Mouse (Mus musculus) cerebellum, adult 9-11 months (tissue): ENCODE measurements around the gene Plekhg1.

Source experiments
- DNase-seq: peaks from one replicate; pipeline ENCODE4 v3.0.0; 2022

The Plekhg1 gene

GRCm38 (mm10) chr10:3740148-3740503 lies at the start of gene Plekhg1:
Plekhg1 (plus strand) TSS chr10:3740364.
- DNase-seq, result peak; percentile 43

- no peak for DNase-seq
Observed at GRCm38 (mm10) chr10:3692791-3693190, 47.4 kb upstream of the Plekhg1 start.

- DNase-seq, result no peak
Observed at GRCm38 (mm10) chr10:3693699-3694280, 46.4 kb upstream of the Plekhg1 start.

- no peak for DNase-seq
Observed at GRCm38 (mm10) chr10:3695332-3695905, 44.7 kb upstream of the Plekhg1 start.

- DNase-seq, result peak; percentile 39
Observed at GRCm38 (mm10) chr10:3696727-3697348, 43.3 kb upstream of the Plekhg1 start.

GRCm38 (mm10) chr10:3697500-3697899 lies 42.7 kb upstream of the Plekhg1 start:
- no peak for DNase-seq

GRCm38 (mm10) chr10:3700225-3701073 lies 39.7 kb upstream of the Plekhg1 start:
- no peak for DNase-seq

GRCm38 (mm10) chr10:3701832-3702231 lies 38.3 kb upstream of the Plekhg1 start:
- DNase-seq, result no peak

- DNase-seq, result no peak
Observed at GRCm38 (mm10) chr10:3702585-3702984, 37.6 kb upstream of the Plekhg1 start.

GRCm38 (mm10) chr10:3706231-3706630 lies 33.9 kb upstream of the Plekhg1 start:
- peak; percentile 21 for DNase-seq

GRCm38 (mm10) chr10:3710081-3710480 lies 30.1 kb upstream of the Plekhg1 start:
- no peak for DNase-seq

GRCm38 (mm10) chr10:3715302-3715943 lies 24.7 kb upstream of the Plekhg1 start:
- DNase-seq, result peak; percentile 59

- DNase-seq, result peak; percentile 40
Observed at GRCm38 (mm10) chr10:3718021-3718865, 21.9 kb upstream of the Plekhg1 start.

- DNase-seq, result no peak
Observed at GRCm38 (mm10) chr10:3720296-3720695, 19.9 kb upstream of the Plekhg1 start.

GRCm38 (mm10) chr10:3722339-3722738 lies 17.8 kb upstream of the Plekhg1 start:
- DNase-seq, result no peak

- DNase-seq, result no peak
Observed at GRCm38 (mm10) chr10:3724665-3725064, 15.5 kb upstream of the Plekhg1 start.

GRCm38 (mm10) chr10:3729666-3730065 lies 10.5 kb upstream of the Plekhg1 start:
- DNase-seq, result no peak

GRCm38 (mm10) chr10:3730314-3730713 lies 9.8 kb upstream of the Plekhg1 start:
- no peak for DNase-seq

GRCm38 (mm10) chr10:3737034-3737433 lies 3.1 kb upstream of the Plekhg1 start:
- no peak for DNase-seq

- DNase-seq, result peak; percentile 6
Observed at GRCm38 (mm10) chr10:3740504-3741388, 582 bp downstream of the Plekhg1 start.

GRCm38 (mm10) chr10:3741791-3742190 lies 1.6 kb downstream of the Plekhg1 start:
- no peak for DNase-seq
